Mouse (Mus musculus) megakaryocyte, embryonic 14.5 days (primary cell): ENCODE measurements around the gene Cisd1.

Source experiments
- FLI1 ChIP-seq: IDR thresholded peaks from 2 replicates; pipeline ENCODE4 v1.6.1; 2012; ENCODE audit warnings: low read length, inconsistent platforms, mixed read lengths
- GATA1 ChIP-seq: IDR thresholded peaks from 3 replicates; pipeline ENCODE4 v1.6.1; 2012; ENCODE audit warnings: mixed read lengths, low read length, inconsistent platforms, borderline replicate concordance

DNA sequence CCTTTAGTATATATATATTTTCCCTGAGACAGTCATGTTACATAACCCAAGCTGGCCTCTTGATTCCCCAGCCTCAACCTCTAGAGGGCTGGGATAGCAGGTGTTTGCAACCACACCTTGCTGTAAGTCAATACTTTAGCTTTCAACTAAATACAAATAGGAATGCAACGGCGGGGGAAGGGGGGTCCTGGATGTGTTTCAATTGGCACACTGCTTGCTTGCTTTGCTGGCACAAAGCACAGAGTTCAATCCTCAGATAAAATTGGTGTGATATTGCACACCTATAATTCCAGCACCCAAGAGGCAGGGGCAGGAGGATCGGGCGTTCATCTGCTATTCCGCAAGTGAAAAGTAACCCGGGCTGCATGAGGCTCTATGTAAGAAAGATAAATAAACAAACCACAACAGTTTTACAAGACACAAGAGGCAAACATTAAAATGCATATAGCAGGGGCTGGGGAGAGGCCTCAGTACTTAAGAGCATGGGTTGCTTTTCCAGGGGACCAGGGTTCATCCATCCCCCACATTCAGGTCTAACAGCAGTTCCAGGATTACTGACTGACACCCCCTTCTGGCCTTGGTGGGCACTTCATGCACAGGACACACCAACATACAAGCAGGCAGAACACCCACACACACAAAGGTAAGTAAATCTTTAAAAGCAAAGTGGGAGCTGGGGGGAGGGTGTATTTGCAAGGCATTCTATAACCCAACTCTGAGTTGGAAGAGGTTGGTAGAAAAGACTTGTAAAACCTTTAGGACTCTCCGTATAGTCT is 2.5 kb downstream of the Cisd1 start:
- no peak for TF ChIP-seq GATA1
- TF ChIP-seq FLI1, result no peak
